Mouse (Mus musculus): ENCODE results near the gene Asna1. TPM values are rescaled to one million over a fixed set of nuclear protein-coding genes. Genes with fewer than 3 reads are reported as not detected.

The Asna1 gene
- polyA plus RNA-seq, 1 experiment: 253 TPM

- H3K4me3 ChIP-seq (ENCODE audit: insufficient read depth, poor library complexity, severe bottlenecking): no peak overlapping the region
Measured at GRCm38 (mm10) chr8:84970913-84971312, 54.2 kb downstream of the Asna1 start.

GRCm38 (mm10) chr8:84970135-84970790, 54.8 kb downstream of the Asna1 start:
- Histone ChIP-seq H3K36me3 (ENCODE audit: control insufficient read depth, insufficient read depth) (peaks cover 21% of the 10 kb centered on the region), H3ac (ENCODE audit: control insufficient read depth, insufficient read length, low read depth) (peak overlapping the region; percentile 91), H3K79me3 (ENCODE audit: low read depth) (peaks cover 14% of the 10 kb centered on the region), H3K4me3 (ENCODE audit: insufficient read depth, poor library complexity, severe bottlenecking) (peak overlapping the region; percentile 55), H3K27me3 (ENCODE audit: control insufficient read depth, insufficient read depth, insufficient read length) (no peaks in the 10 kb centered on the region), H3K79me2 (ENCODE audit: control insufficient read depth, insufficient read depth) (peaks cover 38% of the 10 kb centered on the region)
- TF ChIP-seq MYOD1 (IDR thresholded peaks at IDR 0.05; ENCODE audit: control insufficient read depth, insufficient read length, low read depth): no peak
- TF ChIP-seq MAX (IDR thresholded peaks at IDR 0.05): no peak
- TF ChIP-seq CEBPB (IDR thresholded peaks at IDR 0.05; ENCODE audit: low read depth): no peak
- no peak for TF ChIP-seq FOSL1 (IDR thresholded peaks at IDR 0.05; ENCODE audit: insufficient read depth, low read length, poor library complexity, severe bottlenecking)
- TF ChIP-seq MYOG (IDR thresholded peaks at IDR 0.05; ENCODE audit: control insufficient read depth, extremely low read depth, insufficient read length): no peak
- no peak for TF ChIP-seq CTCF (IDR thresholded peaks at IDR 0.05; ENCODE audit: control insufficient read depth, insufficient read depth, insufficient read length)
- TF ChIP-seq USF1 (IDR thresholded peaks at IDR 0.05; ENCODE audit: low read depth): no peak

More at GRCm38 (mm10) chr8:84970913-84971312, 54.2 kb downstream of the Asna1 start:
- TF ChIP-seq MYOG (IDR thresholded peaks at IDR 0.05; ENCODE audit: control insufficient read depth, extremely low read depth, insufficient read length) (no peak), FOSL1 (IDR thresholded peaks at IDR 0.05; ENCODE audit: insufficient read depth, low read length, poor library complexity, severe bottlenecking) (no peak), CEBPB (IDR thresholded peaks at IDR 0.05; ENCODE audit: low read depth) (no peak), MYOD1 (IDR thresholded peaks at IDR 0.05; ENCODE audit: control insufficient read depth, insufficient read length, low read depth) (no peak), CTCF (IDR thresholded peaks at IDR 0.05; ENCODE audit: control insufficient read depth, insufficient read depth, insufficient read length) (no peak), USF1 (IDR thresholded peaks at IDR 0.05; ENCODE audit: low read depth) (no peak), MAX (IDR thresholded peaks at IDR 0.05) (no peak)
- no peaks in the 10 kb centered on the region for H3K27me3 ChIP-seq (ENCODE audit: control insufficient read depth, insufficient read depth, insufficient read length)
- no peak overlapping the region for H3ac ChIP-seq (ENCODE audit: control insufficient read depth, insufficient read length, low read depth)
- peaks cover 38% of the 10 kb centered on the region for H3K79me2 ChIP-seq (ENCODE audit: control insufficient read depth, insufficient read depth)
- H3K36me3 ChIP-seq (ENCODE audit: control insufficient read depth, insufficient read depth): peaks cover 21% of the 10 kb centered on the region
- H3K79me3 ChIP-seq (ENCODE audit: low read depth): peaks cover 14% of the 10 kb centered on the region

- H3K4me3 ChIP-seq (ENCODE audit: insufficient read depth, poor library complexity, severe bottlenecking): peak within 1 kb of the TSS; percentile 55
- peaks cover 45% of the 10 kb centered on the region for H3K79me2 ChIP-seq (ENCODE audit: control insufficient read depth, insufficient read depth)
- peaks cover 21% of the 10 kb centered on the region for H3K36me3 ChIP-seq (ENCODE audit: control insufficient read depth, insufficient read depth)
- peak within 1 kb of the TSS; percentile 91 for H3ac ChIP-seq (ENCODE audit: control insufficient read depth, insufficient read length, low read depth)
- TF ChIP-seq USF1 (IDR thresholded peaks at IDR 0.05; ENCODE audit: low read depth) (no peak), CEBPB (IDR thresholded peaks at IDR 0.05; ENCODE audit: low read depth) (no peak), MYOD1 (IDR thresholded peaks at IDR 0.05; ENCODE audit: control insufficient read depth, insufficient read length, low read depth) (no peak), FOSL1 (IDR thresholded peaks at IDR 0.05; ENCODE audit: insufficient read depth, low read length, poor library complexity, severe bottlenecking) (no peak), CTCF (IDR thresholded peaks at IDR 0.05; ENCODE audit: control insufficient read depth, insufficient read depth, insufficient read length) (no peak), MAX (IDR thresholded peaks at IDR 0.05) (peak; percentile 37), MYOG (IDR thresholded peaks at IDR 0.05; ENCODE audit: control insufficient read depth, extremely low read depth, insufficient read length) (no peak)
- H3K27me3 ChIP-seq (ENCODE audit: control insufficient read depth, insufficient read depth, insufficient read length): no peaks in the 10 kb centered on the region
- H3K79me3 ChIP-seq (ENCODE audit: low read depth): peaks cover 16% of the 10 kb centered on the region
Measured at GRCm38 (mm10) chr8:84969241-84970134, 55.6 kb downstream of the Asna1 start, which contains the start of the genes Gm49661, Prdx2 and Rnaseh2a. Gm49661 (minus strand) TSS chr8:84969433. Prdx2 (plus strand) TSS chr8:84969587. Rnaseh2a (minus strand) TSS chr8:84969767.

GRCm38 (mm10) chr8:84968650-84969049, 56.4 kb downstream of the Asna1 start:
- Histone ChIP-seq H3K36me3 (ENCODE audit: control insufficient read depth, insufficient read depth) (peaks cover 21% of the 10 kb centered on the region), H3K27me3 (ENCODE audit: control insufficient read depth, insufficient read depth, insufficient read length) (no peaks in the 10 kb centered on the region), H3K79me2 (ENCODE audit: control insufficient read depth, insufficient read depth) (peaks cover 45% of the 10 kb centered on the region), H3K4me3 (ENCODE audit: insufficient read depth, poor library complexity, severe bottlenecking) (peak overlapping the region; percentile 55), H3K79me3 (ENCODE audit: low read depth) (peaks cover 16% of the 10 kb centered on the region), H3ac (ENCODE audit: control insufficient read depth, insufficient read length, low read depth) (peak overlapping the region; percentile 19)
- TF ChIP-seq MYOD1 (IDR thresholded peaks at IDR 0.05; ENCODE audit: control insufficient read depth, insufficient read length, low read depth) (no peak), FOSL1 (IDR thresholded peaks at IDR 0.05; ENCODE audit: insufficient read depth, low read length, poor library complexity, severe bottlenecking) (no peak), CTCF (IDR thresholded peaks at IDR 0.05; ENCODE audit: control insufficient read depth, insufficient read depth, insufficient read length) (no peak), CEBPB (IDR thresholded peaks at IDR 0.05; ENCODE audit: low read depth) (no peak), MAX (IDR thresholded peaks at IDR 0.05) (no peak), USF1 (IDR thresholded peaks at IDR 0.05; ENCODE audit: low read depth) (no peak), MYOG (IDR thresholded peaks at IDR 0.05; ENCODE audit: control insufficient read depth, extremely low read depth, insufficient read length) (no peak)

Small RNAs within 50 kb of the gene (microRNA-seq; reads per million reads assigned to microRNA genes)
- 1.8 reads per million, percentile 38 among the genes with 10 or more reads in this experiment for gene Mir7070 (ENCODE audit: borderline microRNAs expressed)

Other genes with a start within 250 kb of the Asna1 start
- 50.7 TPM for gene Nfix, start 224.9 kb downstream of the Asna1 start, polyA plus RNA-seq (2012; fragmentation: generic; extraction: Trizol)
- 2.4 TPM for gene Dand5, start 202.5 kb downstream of the Asna1 start, polyA plus RNA-seq (2012; fragmentation: generic; extraction: Trizol)
- gene Gadd45gip1, start 193.8 kb downstream of the Asna1 start, polyA plus RNA-seq (2012; fragmentation: generic; extraction: Trizol): 32.5 TPM
- 68.3 TPM for gene Rad23a, start 184.6 kb downstream of the Asna1 start, polyA plus RNA-seq (2012; fragmentation: generic; extraction: Trizol)
- gene Calr, start 178.3 kb downstream of the Asna1 start, polyA plus RNA-seq (2012; fragmentation: generic; extraction: Trizol): 687 TPM
- gene Farsa, start 168.3 kb downstream of the Asna1 start, polyA plus RNA-seq (2012; fragmentation: generic; extraction: Trizol): 104 TPM
- gene Syce2, start 153.2 kb downstream of the Asna1 start, polyA plus RNA-seq (2012; fragmentation: generic; extraction: Trizol): 8.5 TPM
- 11.4 TPM for gene Gcdh, start 131.4 kb downstream of the Asna1 start, polyA plus RNA-seq (2012; fragmentation: generic; extraction: Trizol)
- 0.09 TPM for gene Klf1, start 123.4 kb downstream of the Asna1 start, polyA plus RNA-seq (2012; fragmentation: generic; extraction: Trizol)
- gene Dnase2a, start 116.7 kb downstream of the Asna1 start, polyA plus RNA-seq (2012; fragmentation: generic; extraction: Trizol): 9.0 TPM
- gene Mast1, start 87.9 kb downstream of the Asna1 start, polyA plus RNA-seq (2012; fragmentation: generic; extraction: Trizol): not detected
- gene Rtbdn, start 78.3 kb downstream of the Asna1 start, polyA plus RNA-seq (2012; fragmentation: generic; extraction: Trizol): 0.05 TPM
- not detected for gene Gm49661, start 55.8 kb downstream of the Asna1 start, polyA plus RNA-seq (2012; fragmentation: generic; extraction: Trizol)
- gene Prdx2, start 55.7 kb downstream of the Asna1 start, polyA plus RNA-seq (2012; fragmentation: generic; extraction: Trizol): 609 TPM
- gene Rnaseh2a, start 55.5 kb downstream of the Asna1 start, polyA plus RNA-seq (2012; fragmentation: generic; extraction: Trizol): 145 TPM
- gene Junb, start 46.6 kb downstream of the Asna1 start, polyA plus RNA-seq (2012; fragmentation: generic; extraction: Trizol): 158 TPM
- gene Hook2, start 34.7 kb downstream of the Asna1 start, polyA plus RNA-seq (2012; fragmentation: generic; extraction: Trizol): 7.0 TPM
- 0.04 TPM for gene Best2, start 10.8 kb downstream of the Asna1 start, polyA plus RNA-seq (2012; fragmentation: generic; extraction: Trizol)
- 321 TPM for gene Trir, start 1.5 kb upstream of the Asna1 start, polyA plus RNA-seq (2012; fragmentation: generic; extraction: Trizol)
- 52.0 TPM for gene Tnpo2, start 11.6 kb upstream of the Asna1 start, polyA plus RNA-seq (2012; fragmentation: generic; extraction: Trizol)
- 20.0 TPM for gene Fbxw9, start 34.8 kb upstream of the Asna1 start, polyA plus RNA-seq (2012; fragmentation: generic; extraction: Trizol)
- gene Gm5741, start 42.7 kb upstream of the Asna1 start, polyA plus RNA-seq (2012; fragmentation: generic; extraction: Trizol): not detected
- 123 TPM for gene Dhps, start 46.5 kb upstream of the Asna1 start, polyA plus RNA-seq (2012; fragmentation: generic; extraction: Trizol)
- 152 TPM for gene Wdr83os, start 55.5 kb upstream of the Asna1 start, polyA plus RNA-seq (2012; fragmentation: generic; extraction: Trizol)
- gene Wdr83, start 56.0 kb upstream of the Asna1 start, polyA plus RNA-seq (2012; fragmentation: generic; extraction: Trizol): 25.0 TPM
- 9.8 TPM for gene Man2b1, start 58.0 kb upstream of the Asna1 start, polyA plus RNA-seq (2012; fragmentation: generic; extraction: Trizol)
- 0.07 TPM for gene Zfp791, start 97.8 kb upstream of the Asna1 start, polyA plus RNA-seq (2012; fragmentation: generic; extraction: Trizol)
- gene Cks1brt, start 126.6 kb upstream of the Asna1 start, polyA plus RNA-seq (2012; fragmentation: generic; extraction: Trizol): not detected
- gene Olfr371, start 200.7 kb upstream of the Asna1 start, polyA plus RNA-seq (2012; fragmentation: generic; extraction: Trizol): not detected